Mouse (Mus musculus): ENCODE data around the gene Gm765.

GRCm38 (mm10) chr6:98366199-98366598 lies 23.6 kb upstream of the Gm765 start:
- no peak for TF ChIP-seq CTCF (IDR thresholded peaks at IDR 0.05; ENCODE audit: extremely low read depth, insufficient read depth, insufficient read length, insufficient replicate concordance)
- TF ChIP-seq POLR2A (IDR thresholded peaks at IDR 0.05; ENCODE audit: low read depth, low read length), result no peak
